Mouse (Mus musculus) CH12.LX (cell line): ENCODE data around the gene Adamtsl3.
"Not testable (repeated sequence)": the region's sequence is repeated elsewhere in the genome, so short reads cannot be mapped to it uniquely, and the experiment has no call there.

Source experiments
- CTCF ChIP-seq, 2 experiments: IDR thresholded peaks in 1 of 2; conservative IDR thresholded peaks in 1 of 2; 2 replicates each; pipeline ENCODE4 v1.5.1; 2011 to 2012; ENCODE audit warnings: low read depth in 2 of 2, low read length in 2 of 2, improper control_type of control experiment in 1 of 2, inconsistent platforms in 1 of 2, mild to moderate bottlenecking in 1 of 2, moderate library complexity in 1 of 2
- ELF1 ChIP-seq: IDR thresholded peaks from 2 replicates; pipeline ENCODE4 v1.6.1; 2014; ENCODE audit warnings: low read depth, mild to moderate bottlenecking, inconsistent platforms, low read length, improper control_type of control experiment
- EP300 ChIP-seq: IDR thresholded peaks from 2 replicates; pipeline ENCODE4 v1.6.1; 2011; ENCODE audit warnings: low read length, improper control_type of control experiment
- ETS1 ChIP-seq: conservative IDR thresholded peaks from 2 replicates; pipeline ENCODE4 v1.6.1; 2012; ENCODE audit warnings: low read depth, mild to moderate bottlenecking, inconsistent platforms, low read length, improper control_type of control experiment, moderate library complexity
- GABPA ChIP-seq: IDR thresholded peaks from 2 replicates; pipeline ENCODE4 v1.6.1; 2012; ENCODE audit warnings: low read depth, low read length, improper control_type of control experiment, inconsistent platforms; ENCODE audit not compliant: insufficient replicate concordance
- MAFK ChIP-seq: IDR thresholded peaks from 2 replicates; pipeline ENCODE4 v1.6.1; 2011; ENCODE audit warnings: low read length, improper control_type of control experiment; ENCODE audit not compliant: insufficient replicate concordance
- PAX5 ChIP-seq: IDR thresholded peaks from 2 replicates; pipeline ENCODE4 v1.6.1; 2012; ENCODE audit warnings: low read length, inconsistent platforms, mixed read lengths
- POLR2A ChIP-seq: IDR thresholded peaks from 2 replicates; pipeline ENCODE4 v1.6.1; 2011; ENCODE audit warnings: low read depth, mild to moderate bottlenecking, improper control_type of control experiment, low read length
- TCF12 ChIP-seq: IDR thresholded peaks from 2 replicates; pipeline ENCODE4 v1.6.1; 2014; ENCODE audit warnings: low read depth, mild to moderate bottlenecking, inconsistent platforms, low read length, improper control_type of control experiment
- USF1 ChIP-seq: IDR thresholded peaks from 2 replicates; pipeline ENCODE4 v1.6.1; 2014; ENCODE audit warnings: low read depth, mild to moderate bottlenecking, inconsistent platforms, low read length, improper control_type of control experiment
- ZC3H11A ChIP-seq: IDR thresholded peaks from 2 replicates; pipeline ENCODE4 v1.6.1; 2012; ENCODE audit warnings: low read depth, mild to moderate bottlenecking, inconsistent platforms, low read length, improper control_type of control experiment
- ZMIZ1 ChIP-seq: IDR thresholded peaks from 2 replicates; pipeline ENCODE4 v1.6.1; 2012; ENCODE audit warnings: low read depth, mild to moderate bottlenecking, inconsistent platforms, low read length, improper control_type of control experiment

GRCm38 (mm10) chr7:82420329-82421052 lies 85.0 kb downstream of the Adamtsl3 start:
- TF ChIP-seq ELF1; GABPA; ETS1; USF1; POLR2A; PAX5; CTCF (conservative IDR thresholded peaks at IDR 0.05 in 1 of 2, IDR thresholded peaks at IDR 0.05 in 1 of 2; ENCODE audit: low read depth in 2 of 2, low read length in 2 of 2); TCF12; ZMIZ1; ZC3H11A; EP300; MAFK: not testable (repeated sequence)
